Mouse (Mus musculus) lung, postnatal 25 days (tissue): ENCODE data around the gene 4930558K02Rik.

Experiments
- DNase-seq: peaks from one replicate; pipeline ENCODE4 v3.0.0; 2022; ENCODE audit warnings: low spot score

The 4930558K02Rik gene

DNA sequence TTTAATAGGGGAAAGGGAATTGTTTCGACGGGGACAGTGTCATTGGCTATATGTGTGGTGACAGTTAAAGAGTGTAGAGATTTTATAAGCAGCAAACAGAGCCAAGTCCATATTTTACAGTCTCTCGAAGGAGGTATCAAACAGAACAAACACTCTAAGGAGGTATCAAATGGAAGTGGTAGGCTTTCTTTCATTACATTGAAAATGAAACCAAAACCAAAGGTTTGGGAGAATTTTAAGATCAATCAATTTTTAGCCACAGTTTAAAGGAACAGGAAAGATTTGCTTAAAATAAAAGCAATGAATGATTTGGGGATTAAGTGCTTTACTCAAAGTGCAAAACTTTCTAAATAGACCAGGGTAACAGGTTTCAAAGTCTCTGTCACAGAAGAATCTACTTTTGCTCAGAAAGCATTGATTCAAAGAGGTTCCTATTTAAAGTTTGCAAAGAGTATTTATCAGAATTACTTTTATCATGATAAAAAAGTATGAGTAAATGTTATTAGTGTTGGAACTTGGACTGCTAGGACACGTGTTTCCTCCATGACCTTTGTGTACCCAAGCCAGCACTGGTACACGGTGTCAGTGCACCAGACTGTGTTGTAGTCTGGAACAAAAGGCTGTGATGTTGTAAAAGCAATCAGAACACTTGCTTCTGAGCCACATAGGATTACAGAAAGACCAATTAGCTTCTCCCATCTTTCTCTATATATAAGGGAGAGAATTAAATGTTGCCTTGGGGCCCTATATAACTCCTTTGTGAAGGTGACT lies 28.2 kb downstream of the 4930558K02Rik start:
- no peak for DNase-seq

DNA sequence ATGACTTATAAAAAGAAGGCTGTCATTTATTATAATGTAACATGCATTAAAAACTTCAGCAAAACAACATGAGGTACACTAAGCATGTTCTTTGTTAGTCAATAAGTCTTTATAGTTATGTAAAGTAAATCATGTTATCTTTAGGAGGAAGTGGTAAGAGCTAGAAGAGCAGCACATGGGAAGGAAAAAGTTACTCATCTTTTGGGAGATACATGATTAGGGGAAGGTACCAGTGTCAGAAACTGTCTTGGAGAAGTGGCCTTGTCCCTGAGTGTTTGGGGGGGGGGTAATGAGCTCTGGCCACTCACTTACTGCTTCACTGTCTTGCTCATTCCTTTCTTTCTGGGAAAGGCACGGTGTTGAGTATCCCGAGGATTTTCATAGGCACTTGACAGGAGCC lies 37.4 kb downstream of the 4930558K02Rik start:
- no peak for DNase-seq

DNA sequence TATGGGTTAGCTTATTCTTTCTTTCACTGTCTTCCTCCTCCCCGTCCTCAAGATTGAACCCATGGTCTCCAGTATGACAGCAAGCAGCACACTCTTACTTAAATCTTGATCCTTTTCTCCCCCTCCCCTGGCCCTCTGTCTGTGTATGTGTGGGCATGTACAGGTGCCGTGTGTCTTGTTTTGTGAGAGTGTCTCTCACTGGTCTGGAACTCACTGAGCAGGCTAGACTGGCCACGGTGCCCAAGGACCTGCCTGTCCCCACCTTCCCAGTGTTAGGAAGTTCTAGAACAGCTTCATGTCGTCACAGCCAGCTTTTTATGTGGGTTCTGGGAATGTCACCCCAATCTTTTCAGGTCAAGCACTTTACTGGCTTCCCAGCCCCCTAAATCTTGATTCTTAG lies 47.1 kb downstream of the 4930558K02Rik start:
- no peak for DNase-seq

DNA sequence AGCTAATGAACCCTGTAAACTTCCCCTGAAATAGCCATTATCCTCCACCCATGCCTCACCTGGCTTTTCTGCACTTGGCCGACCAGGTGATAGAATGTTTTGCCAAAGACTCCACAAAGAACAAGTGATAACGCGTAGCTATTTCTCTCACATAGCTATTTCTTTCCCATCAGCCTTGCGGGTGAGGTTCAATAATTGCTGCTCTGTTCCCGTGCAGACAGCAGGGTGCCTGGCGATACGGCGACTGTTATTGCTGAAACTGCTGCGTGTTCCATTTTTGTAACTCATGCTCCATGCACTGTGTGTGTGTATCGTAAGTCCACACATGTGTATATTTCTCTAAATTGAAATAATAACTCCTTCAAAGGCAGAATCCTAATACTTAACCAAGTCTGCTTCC lies 47.6 kb downstream of the 4930558K02Rik start:
- DNase-seq = no peak

DNA sequence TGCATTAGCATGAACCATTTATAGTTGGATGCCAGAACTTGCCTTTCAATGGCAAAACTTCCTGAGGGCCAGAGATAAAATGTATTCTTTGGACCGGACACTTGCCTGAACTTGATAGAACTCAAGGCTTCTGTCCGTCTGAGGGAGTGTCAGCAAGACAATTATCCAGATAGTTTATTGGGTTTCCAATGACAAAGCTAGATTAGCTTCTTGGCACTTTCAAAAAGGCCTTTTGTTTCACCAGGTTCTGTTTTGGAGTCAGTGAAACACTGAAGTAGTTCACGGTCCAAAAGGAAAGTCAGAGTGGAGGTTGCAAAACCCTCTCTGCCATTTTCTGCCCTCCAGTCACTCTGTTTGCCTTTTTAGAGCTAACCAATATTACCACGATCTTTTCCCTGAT lies 48.1 kb downstream of the 4930558K02Rik start:
- DNase-seq = no peak

DNA sequence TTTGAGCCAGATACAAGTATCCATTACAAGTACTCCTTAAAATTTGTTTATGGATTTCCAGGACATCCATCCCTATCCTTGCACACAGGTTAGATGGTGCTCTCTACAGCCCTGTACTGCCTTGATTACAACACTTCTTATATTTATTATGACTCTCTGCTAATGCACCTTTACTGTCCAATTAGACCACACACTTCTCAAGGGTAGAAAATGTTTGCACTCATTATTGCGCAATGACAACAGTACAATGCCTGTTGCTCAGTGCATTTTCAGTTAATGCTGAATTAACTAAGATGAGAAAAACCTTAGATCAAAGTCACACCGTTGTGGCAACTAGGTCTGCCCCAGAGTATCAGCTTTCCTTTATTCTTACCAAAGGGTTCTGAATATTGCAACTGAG lies 51.5 kb downstream of the 4930558K02Rik start:
- no peak for DNase-seq

DNA sequence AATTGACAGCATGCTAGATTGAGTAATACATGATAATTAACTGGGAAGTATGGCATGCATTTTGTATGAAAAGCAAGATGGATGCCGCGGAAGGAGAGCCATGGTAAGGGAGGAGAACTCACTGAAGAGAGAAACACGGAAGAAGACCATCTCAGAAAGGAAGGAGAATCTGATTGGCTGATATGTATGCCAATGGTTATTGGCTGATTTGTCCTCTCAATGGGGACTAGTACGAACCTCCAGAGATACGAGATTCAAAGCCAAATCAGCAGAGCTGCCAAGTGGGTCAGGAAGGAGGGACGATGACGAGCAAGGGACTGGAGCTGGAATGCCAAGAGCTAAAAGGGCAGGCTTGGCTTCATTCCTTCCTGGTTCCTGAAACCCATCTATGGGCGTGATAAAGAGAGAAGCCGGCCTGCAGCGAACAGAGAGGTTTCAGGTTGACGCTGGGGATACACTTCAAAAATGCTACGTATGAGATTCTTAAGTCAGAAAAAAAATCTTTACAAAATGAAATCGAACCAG lies 54.1 kb downstream of the 4930558K02Rik start:
- peak; percentile 42 for DNase-seq

DNA sequence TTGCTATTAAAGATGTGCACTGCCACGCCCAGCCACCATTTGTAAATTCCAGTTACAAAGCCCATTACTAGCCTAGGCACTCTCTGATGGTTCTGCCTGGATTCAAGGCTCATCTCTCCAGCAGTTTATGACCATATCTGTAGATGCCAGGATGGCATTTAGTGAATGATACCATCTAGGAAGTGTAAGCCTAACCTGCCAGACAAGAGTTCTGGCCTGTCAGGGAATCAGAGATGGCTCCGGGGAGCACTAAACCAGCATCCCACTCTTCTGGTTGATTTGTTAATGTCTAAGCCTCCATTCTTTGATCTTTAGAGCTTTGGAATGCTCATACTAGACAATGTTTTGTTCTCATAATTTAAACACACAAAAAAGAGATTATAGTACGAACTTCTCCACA lies 55.1 kb downstream of the 4930558K02Rik start:
- no peak for DNase-seq

DNA sequence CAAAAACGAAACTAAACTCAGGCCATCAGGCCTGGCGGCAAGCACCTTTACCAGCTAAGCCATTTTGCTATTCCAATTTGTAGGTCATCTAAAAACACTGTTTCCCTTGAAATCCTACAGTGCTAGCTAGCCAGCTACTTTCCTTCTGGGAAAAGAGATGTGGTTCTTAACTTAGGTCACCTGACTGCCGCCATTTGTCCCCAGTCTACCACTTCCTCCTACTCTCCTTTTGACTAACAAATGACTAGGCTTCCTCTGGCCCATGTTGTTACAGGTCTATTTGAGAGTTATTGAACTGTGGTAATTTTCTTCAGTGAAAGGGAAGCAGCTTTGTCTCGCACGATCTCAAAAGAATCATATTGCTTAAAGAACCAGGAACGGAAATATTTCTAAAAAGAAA lies 57.5 kb downstream of the 4930558K02Rik start:
- no peak for DNase-seq

DNA sequence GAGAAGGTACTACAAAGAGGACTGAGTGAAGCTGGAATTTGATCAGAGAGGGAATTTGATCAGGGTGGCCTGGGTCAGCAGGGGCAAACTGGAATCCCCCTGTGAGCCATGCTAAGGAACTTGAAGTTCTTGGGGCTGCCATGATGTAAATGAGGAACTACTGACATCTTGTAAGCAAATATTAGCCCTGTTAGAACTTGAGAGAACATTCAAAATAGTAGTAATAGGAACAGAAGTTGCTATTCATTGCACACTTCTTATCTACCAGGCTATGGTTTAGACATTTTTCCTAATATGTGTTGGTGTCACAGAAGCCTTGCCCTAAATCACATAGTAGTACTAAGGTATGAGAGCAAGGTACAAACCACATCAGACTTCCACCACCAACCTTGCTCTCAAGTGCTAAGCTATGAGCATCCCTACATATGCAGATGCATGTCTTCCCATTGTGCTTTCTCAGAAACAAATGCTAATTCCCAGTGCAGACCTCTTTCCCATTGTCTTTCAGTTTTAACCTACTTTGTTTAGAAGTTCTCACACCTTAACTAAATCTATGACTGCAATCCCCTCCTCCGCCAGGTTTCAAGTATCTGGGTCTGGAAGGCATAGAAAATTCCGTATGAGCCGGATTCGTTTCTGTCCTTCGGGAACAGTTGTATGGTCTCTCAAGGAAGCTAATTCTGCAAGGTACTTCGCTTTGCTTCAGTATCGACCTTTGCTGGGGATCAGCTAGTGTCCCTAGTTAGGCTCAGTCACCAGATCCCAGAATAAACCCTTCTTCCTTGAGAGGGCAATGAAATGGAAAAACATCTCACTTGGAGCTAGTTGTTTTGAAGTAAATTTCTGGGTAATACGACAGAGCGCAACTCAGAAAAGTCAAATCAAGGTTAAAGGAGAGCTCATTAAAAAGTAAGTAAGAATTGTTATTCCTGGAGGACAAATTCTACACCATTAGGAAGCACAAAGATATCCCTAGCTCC lies 58.7 kb downstream of the 4930558K02Rik start:
- DNase-seq = no peak

DNA sequence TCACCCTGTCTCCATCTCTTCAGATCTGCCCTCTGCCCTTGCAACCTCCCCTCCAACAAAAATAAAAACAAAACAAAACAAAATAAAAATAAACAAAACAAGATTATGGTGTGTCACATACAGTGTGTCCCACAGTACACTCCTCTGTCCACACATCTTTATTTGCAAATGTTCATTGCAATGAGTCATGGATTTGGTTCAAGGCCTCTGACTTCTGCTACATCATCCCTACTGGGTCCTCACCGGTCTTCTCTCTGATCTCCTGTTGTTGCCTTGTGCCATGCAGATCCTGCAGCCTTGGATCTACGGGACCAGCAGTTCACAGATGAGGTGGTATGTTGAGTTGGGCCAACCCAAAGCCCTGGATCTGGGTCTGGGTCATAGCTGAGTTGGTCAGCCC lies 59.8 kb downstream of the 4930558K02Rik start:
- DNase-seq = no peak

DNA sequence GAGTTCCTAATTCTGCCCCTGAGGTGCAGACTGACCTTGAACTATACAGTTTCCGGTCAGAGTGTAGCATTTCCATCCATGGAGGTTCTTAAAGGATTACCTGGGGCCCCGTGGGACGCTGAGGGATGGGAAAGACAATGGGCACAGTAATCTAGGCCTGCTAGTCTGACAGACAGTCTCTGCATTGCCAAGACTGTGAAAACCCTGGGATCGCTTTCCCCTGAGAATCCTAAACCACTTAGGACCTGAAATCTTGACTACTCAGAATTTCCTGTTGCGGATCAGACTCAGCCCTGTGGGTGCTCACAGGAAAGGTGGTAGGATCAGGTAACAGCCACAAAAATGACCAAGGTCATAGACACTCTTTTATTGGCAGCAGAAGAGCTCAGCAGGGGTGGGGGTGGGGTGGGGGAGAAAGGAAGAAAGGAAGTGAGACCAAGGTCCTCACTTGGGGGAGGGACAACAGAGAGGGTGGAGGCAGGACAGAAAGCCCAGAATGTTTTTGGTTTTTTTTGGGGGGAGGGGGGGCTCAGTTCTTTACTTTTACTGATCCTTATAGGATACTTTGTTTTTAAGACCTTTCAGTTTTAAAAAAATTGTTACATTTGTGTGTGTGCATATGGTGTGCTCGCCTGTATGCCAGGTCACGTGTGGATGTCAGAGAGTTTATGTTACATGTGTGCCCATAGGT lies 60.6 kb downstream of the 4930558K02Rik start:
- DNase-seq = no peak

DNA sequence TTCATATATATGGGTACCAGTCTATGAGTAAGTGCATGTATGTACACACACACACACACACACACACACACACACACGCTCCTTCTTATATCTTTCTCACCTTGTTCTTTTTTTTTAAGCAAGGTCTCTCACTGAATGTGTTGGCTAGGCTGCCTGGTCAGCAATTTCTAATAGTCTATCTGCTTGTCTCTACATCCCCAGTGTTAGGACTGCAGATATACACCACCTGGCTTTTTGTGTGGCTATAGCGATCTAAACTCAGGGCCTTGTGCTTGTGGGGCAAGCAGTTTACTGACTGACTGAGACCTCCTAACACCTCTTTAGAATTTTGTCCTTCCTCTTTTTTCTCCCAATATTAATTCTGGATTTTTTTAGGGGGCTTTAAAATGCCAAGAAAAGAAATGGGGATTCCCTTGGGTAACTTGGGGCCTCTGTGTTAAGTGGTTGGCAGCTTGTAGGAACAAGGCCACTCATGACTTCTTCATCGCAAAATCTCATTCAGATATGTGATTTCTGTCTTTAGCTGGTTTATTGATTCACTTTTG lies 61.4 kb downstream of the 4930558K02Rik start:
- no peak for DNase-seq

DNA sequence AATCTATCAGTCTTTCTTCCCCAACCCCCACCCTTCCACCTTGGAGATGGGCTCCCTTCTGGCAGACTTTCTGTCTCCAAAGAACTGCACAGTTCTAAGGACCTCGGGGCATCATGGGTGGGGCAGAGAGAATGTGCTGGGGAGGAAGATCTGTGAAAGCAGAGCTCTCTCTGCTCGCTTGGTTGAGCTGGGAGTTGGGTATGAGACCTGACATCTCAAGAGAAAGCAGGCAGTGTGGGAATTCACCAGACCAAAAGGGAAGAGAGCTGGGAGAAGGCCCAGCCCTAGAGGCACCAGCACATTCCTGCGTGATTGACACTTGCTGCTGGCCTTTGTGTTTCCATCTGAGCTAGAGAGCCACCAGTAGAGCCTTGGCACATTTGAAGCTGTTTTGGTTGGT lies 63.4 kb downstream of the 4930558K02Rik start:
- no peak for DNase-seq

DNA sequence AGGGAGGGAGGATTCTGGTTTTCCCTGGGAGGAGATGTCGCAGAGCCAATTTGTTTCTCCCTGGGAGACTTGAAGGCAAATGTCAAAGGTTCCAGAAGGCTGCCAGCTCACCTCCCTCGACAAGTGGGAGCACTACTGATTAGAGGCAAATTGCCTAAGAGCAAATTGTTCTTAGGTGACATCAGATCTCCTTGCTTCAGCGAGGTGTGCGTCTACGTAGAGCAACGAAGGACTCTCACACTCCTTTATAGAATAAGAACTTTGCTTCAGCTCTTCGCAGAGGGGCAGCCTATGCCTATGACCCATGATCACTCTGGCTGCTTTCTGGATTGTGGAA lies 65.8 kb downstream of the 4930558K02Rik start:
- peak; percentile 63 for DNase-seq

DNA sequence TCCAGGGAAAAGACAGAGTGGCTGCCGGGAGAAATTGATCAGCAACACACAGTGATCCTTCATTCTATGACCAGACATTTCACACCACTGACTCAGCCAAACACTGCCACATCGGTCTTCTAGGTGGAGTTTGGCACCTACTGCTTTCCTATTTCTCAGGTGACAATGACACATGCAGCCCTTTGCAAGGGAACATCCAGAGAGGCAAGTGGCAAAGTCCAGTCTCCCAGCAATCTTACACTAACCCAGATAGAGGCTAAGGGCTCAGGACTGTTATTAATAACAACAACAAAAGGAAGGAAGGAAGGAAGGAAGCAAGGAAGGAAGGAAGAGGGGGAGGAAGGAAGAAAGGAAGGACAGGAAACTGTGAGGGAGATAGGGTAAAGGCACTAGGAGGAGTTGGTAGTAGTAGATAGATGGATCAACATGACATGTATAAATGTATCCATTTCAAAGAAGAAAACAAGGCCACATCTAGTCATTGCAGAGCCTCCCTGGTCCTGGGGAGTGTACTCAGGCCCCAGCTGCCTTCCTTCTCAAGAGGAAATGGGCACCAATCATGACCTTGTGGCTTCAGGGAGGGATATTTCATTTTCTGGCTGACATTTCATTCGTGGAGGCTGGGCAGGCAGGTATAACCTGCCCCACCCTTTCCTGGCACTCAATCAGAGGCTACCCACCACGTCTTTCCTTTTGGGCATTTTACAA lies 66.3 kb downstream of the 4930558K02Rik start:
- no peak for DNase-seq

DNA sequence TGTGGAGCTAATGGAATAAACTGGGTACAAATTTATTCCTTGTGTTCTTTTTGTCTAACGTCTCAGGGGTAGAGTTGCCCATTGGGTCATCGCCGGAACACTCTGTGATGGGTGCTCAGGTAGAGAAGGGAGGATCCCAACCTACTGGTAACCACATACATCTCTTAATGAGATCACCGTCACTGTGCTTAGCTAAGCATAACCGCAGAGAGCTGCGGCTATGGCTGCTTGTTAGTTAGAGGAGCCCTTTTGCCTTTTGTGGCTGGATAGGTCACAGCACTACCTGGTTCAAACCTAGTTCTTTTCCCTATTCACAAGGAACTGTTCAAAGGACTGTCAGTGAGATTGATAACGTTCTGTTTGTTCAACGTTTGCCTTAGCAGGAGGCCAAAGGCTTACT lies 70.4 kb downstream of the 4930558K02Rik start:
- DNase-seq = no peak

DNA sequence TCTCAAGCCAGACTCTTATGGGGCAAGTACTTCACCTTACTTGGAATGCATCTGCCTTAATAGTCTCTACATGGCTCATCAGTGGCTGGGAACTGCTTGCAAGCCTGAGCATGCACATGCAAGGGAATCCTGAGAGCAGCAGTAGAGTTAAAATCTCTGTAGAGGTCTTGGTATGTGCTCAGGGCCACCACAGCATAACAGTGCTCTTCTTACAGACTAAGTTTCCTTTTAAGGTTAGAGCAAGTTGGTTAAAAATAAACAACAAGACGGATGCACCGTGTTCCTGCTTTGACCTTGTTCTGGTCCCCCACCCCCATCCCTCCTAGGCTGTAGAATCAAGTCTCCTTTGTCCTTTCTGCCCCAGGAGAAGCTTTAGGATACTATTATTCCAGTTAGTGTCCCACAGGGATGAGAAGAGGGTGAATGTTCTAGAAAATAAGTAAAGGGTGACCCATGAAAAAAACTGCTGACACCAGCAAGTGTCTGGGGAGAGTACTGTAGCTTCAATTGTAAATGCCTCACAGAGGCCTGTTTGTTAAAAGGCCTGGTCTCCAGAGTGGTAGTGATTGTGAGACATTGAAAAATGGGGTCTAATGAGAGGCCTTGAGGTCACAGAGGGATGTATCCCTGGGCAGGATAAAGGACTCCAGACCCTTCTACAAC lies 71.5 kb downstream of the 4930558K02Rik start:
- DNase-seq = no peak

DNA sequence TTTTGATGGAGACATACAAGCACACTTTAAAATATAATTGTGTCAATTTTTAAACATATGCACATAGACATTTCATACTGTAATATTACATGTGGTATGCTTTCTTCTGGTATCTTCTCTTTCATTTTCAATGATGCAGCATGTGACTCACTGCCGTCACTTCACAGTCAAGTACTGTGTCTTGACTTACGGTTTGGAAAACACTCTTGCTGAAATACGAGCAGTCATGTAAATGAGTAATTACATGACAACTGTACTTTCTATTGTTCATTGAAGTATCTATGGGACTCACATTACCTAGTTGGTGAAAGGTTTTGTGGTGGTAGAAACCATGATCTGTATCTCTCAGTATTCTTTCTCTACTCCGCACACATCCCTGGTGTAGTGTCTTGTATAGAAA lies 72.3 kb downstream of the 4930558K02Rik start:
- no peak for DNase-seq

DNA sequence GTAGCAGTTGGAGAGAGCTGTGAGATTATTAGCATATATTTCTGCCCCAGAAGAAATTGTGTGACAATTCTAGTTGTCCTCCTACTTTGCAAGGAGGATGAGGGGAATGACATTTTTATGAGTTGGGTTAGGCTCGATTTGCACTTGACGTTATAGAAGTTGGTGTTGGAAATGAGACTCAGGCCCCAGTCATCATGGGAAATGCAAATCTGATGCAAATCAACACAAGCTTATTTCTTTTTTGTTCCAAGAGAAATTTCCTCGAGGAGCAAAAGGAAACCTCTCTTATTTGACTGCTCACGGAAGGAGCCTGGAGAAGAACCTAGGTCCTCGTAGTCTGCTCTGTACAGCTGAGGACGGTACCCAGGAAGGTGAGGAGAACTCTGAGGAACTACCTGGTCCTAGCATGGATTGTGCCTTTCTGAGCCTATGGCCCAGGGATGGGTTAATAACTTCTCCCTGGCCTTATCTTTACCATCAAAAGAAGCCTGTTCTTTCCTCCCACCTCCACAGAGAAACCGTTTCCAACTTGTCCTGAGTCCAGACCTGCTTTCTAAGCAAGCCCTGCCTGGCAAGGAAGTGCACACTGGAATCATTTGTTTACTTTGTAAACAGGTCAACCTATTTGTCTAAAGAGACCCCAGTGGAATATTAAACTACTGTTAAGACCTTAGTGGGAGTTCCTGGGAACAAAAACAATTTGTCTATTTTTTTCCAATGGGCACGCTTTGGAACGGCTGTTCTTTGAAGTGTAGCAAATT lies 76.6 kb downstream of the 4930558K02Rik start:
- no peak for DNase-seq
